Mouse (Mus musculus): ENCODE measurements around the gene Gm2431. TPM values are rescaled to one million over a fixed set of nuclear protein-coding genes. Genes with fewer than 3 reads are reported as not detected.
"Not testable (repeated sequence)": the region's sequence is repeated elsewhere in the genome, so short reads cannot be mapped to it uniquely, and the experiment has no call there.

Gm2431 gene
- total RNA-seq, 2 experiments from 2014 or later, result not detected

DNA sequence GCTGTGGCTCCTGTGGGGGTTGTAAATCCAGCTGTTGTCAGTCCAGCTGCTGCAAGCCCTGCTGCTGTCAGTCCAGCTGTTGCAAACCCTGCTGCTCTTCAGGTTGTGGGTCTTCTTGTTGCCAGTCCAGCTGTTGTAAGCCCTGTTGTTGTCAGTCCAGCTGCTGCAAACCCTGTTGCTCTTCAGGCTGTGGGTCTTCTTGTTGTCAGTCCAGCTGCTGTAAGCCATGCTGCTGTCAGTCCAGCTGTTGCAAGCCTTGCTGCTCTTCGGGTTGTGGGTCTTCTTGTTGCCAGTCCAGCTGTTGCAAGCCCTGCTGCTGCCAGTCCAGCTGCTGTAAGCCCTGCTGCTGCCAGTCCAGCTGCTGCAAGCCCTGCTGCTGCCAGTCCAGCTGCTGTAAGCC lies 46.0 kb downstream of the Gm2431 start:
- DNase-seq (ENCODE audit: low spot score in 2 of 2), result not testable (repeated sequence)

DNA sequence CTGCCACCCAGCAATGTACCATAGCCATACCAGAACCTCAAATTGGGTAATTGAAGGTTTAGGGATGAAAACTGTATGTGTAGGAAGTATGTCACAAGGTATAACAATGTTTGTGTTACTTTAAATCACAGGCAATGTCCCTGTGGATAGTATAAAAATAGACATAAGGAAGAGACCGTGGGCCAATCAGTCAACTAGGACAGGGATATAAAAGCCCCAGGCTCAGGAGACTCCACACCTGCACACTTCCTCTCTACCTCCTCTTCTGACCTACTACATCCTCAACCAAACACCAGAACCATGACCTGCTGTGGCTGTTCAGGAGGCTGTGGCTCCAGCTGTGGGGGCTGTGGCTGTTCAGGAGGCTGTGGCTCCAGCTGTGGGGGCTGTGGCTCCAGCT lies 46.6 kb downstream of the Gm2431 start, which contains the start of gene Gm7579:
Gm7579 (plus strand) TSS at position 301 of the 400 bp plus-strand sequence.
- no peak for DNase-seq (ENCODE audit: low spot score in 2 of 2)

Other genes starting within 250 kb of the Gm2431 start
- gene Mob2, start 197.3 kb downstream of the Gm2431 start, total RNA-seq (2021), result 10 to 100 TPM; 45.0 to 47.9 TPM
- gene Dusp8, start 162.5 kb downstream of the Gm2431 start, total RNA-seq (2021), result 10 to 100 TPM; 14.3 to 20.4 TPM
- not detected for gene Gm45618, start 137.6 kb downstream of the Gm2431 start, total RNA-seq (2021)
- not detected for gene Gm39115, start 122.3 kb downstream of the Gm2431 start, total RNA-seq (2021)
- not detected for gene Gm45337, start 113.7 kb downstream of the Gm2431 start, total RNA-seq (2021)
- gene Gm29735, start 101.2 kb downstream of the Gm2431 start, total RNA-seq (2021), result not detected
- not detected for gene Gm4553, start 92.6 kb downstream of the Gm2431 start, total RNA-seq (2021)
- not detected for gene Krtap5-2, start 82.3 kb downstream of the Gm2431 start, total RNA-seq (2021)
- gene Gm10153, start 68.0 kb downstream of the Gm2431 start, total RNA-seq (2021), result not detected
- gene Krtap5-3, start 57.0 kb downstream of the Gm2431 start, total RNA-seq (2021), result not detected
- gene Gm7579, start 46.5 kb downstream of the Gm2431 start, total RNA-seq (2021), result not detected
- not detected for gene Krtap5-5, start 28.4 kb downstream of the Gm2431 start, total RNA-seq (2021)
- not detected for gene Gm40460, start 17.3 kb downstream of the Gm2431 start, total RNA-seq (2021)
- gene Gm4559, start 16.0 kb upstream of the Gm2431 start, total RNA-seq (2021), result not detected
- gene Krtap5-1, start 38.8 kb upstream of the Gm2431 start, total RNA-seq (2021), result not detected
- not detected for gene Krtap5-4, start 45.2 kb upstream of the Gm2431 start, total RNA-seq (2021)
- 1 to 10 TPM in 1 of 2 experiments, not detected in 1; 1.1 TPM for gene Ifitm10, start 115.4 kb upstream of the Gm2431 start, total RNA-seq (2021)
- gene Gm49369, start 124.3 kb upstream of the Gm2431 start, total RNA-seq (2021), result 1 to 10 TPM in 1 of 2 experiments, not detected in 1; 1.3 TPM
- 100 to 1,000 TPM; 265 to 273 TPM for gene Ctsd, start 129.7 kb upstream of the Gm2431 start, total RNA-seq (2021)
- not detected for gene Syt8, start 176.5 kb upstream of the Gm2431 start, total RNA-seq (2021)
- 1,000 to 10,000 TPM; 7,757 to 8,026 TPM for gene Tnni2, start 183.5 kb upstream of the Gm2431 start, total RNA-seq (2021)
- gene Lsp1, start 202.5 kb upstream of the Gm2431 start, total RNA-seq (2021), result 10 to 100 TPM; 26.3 to 28.7 TPM
- over 10,000 TPM in 1 of 2 experiments, 1,000 to 10,000 TPM in 1; 9,881 to 10,830 TPM for gene Tnnt3, start 240.5 kb upstream of the Gm2431 start, total RNA-seq (2021)

Data from gastrocnemius, postnatal 4 days (tissue).